Mouse (Mus musculus) stomach, embryonic 15.5 days (tissue): Measurements from ENCODE around the gene Evx1. TPM values are rescaled to one million over a fixed set of nuclear protein-coding genes. Genes with fewer than 3 reads are reported as not detected.
"Not testable (repeated sequence)": the region's sequence is repeated elsewhere in the genome, so short reads cannot be mapped to it uniquely, and the experiment has no call there.

ENCODE experiments used
- ATAC-seq: fragments of 200-750 bp; cut with Nextera tagmentation; 2 replicates; pipeline ENCODE4 v1.8.0; 2017; ENCODE audit warnings: low read depth, moderate number of reproducible peaks, moderate TSS enrichment; ENCODE audit not compliant: insufficient read depth, low FRiP score
- H3K27ac ChIP-seq: fragments of 300-500 bp; sonication (generic); 2 replicates; pipeline ENCODE4 v1.5.1; 2015; ENCODE audit warnings: mild to moderate bottlenecking, inconsistent platforms
- H3K27me3 ChIP-seq: fragments of 300-500 bp; sonication (generic); replicated peaks from 2 replicates; pipeline ENCODE4 v1.6.1; 2015; ENCODE audit warnings: inconsistent platforms
- H3K36me3 ChIP-seq: fragments of 300-500 bp; sonication (generic); 2 replicates; pipeline ENCODE4 v1.6.1; 2015; ENCODE audit warnings: inconsistent platforms
- H3K4me1 ChIP-seq: fragments of 300-500 bp; sonication (generic); 2 replicates; pipeline ENCODE4 v1.6.1; 2015; ENCODE audit warnings: inconsistent platforms
- H3K4me2 ChIP-seq: fragments of 300-500 bp; sonication (generic); 2 replicates; pipeline ENCODE4 v1.6.1; 2015; ENCODE audit warnings: mild to moderate bottlenecking, inconsistent platforms
- H3K4me3 ChIP-seq: fragments of 300-500 bp; sonication (generic); replicated peaks from 2 replicates; pipeline ENCODE4 v1.5.1; 2015; ENCODE audit warnings: inconsistent platforms
- H3K9ac ChIP-seq: fragments of 300-500 bp; sonication (generic); 2 replicates; pipeline ENCODE4 v1.6.1; 2015; ENCODE audit warnings: inconsistent platforms
- H3K9me3 ChIP-seq: fragments of 300-500 bp; sonication (generic); 2 replicates; pipeline ENCODE4 v1.6.1; 2016; ENCODE audit warnings: inconsistent platforms
- WGBS: fragments of 180-500 bp; shearing (Covaris S2); methylation state at CpG from one replicate; pipeline ENCODE4 v1.1.7; 2015; 5-methylcytosine and 5-hydroxymethylcytosine counted together
- polyA plus RNA-seq: library from polyadenylated mRNA; unstranded; fragments of >200 nt; fragmentation: Nextera tagmentation; extraction: Ambion mirVana; gene quantifications from 2 replicates; pipeline ENCODE4 v1.2.1, GENCODE M21; 2015

Evx1 gene
- polyA plus RNA-seq, 1 experiment from 2014 or later, result not detected

- ATAC-seq, result 0 out of 2 replicates have a peak, but pooled peaks have one; percentile 27
These were observed 3.3 kb downstream of the Evx1 start for GRCm38 (mm10) chr6:52316413-52317184.

DNA sequence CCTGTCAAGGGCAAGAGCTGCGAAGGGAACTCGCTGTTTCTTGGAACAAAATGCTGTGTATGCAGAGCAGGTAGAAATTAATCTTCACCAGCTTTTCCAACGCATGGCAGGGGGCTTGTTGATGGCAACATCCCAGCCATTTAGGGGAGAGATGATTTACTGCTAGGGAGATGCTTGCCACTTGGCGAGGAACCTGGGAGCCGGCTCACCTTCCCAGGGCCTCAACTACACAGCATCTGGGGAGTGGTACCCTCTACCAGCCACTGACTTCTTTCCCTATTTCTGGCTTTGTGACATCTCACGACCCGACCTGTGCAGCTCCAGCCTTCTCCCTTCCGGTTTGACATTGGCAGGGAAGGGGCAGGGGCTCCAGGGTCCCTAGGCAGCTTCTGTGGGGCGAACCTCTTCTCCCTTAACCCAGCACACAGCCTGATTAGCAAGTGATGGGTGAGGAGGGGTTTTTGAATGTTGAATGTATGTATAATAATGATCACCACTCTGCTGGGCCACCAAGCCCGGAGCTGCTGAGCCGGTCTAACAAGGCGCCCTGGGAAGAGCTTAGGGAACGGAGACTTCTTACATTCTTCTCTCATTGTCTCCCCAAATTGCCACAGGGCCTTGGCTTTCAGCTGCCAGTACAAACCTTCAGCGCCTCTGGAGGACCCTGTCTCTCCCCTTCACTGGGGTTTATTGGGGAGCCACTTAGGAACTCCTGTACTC is 4.3 kb downstream of the Evx1 start:
- WGBS, result 35% methylated on average over 14 of the region's 14 CpGs
- ATAC-seq, result no peak
- Histone ChIP-seq H3K4me1 (peaks cover 23% of the 10 kb centered on the region), H3K27me3 (peaks cover 94% of the 10 kb centered on the region), H3K9me3 (no peaks in the 10 kb centered on the region), H3K4me2 (no peak overlapping the region; the same call in 1 of the 2 replicates), H3K9ac (no peak overlapping the region), H3K36me3 (no peaks in the 10 kb centered on the region), H3K27ac (no peak overlapping the region), H3K4me3 (no peak overlapping the region)

More at GRCm38 (mm10) chr6:52316413-52317184, 3.3 kb downstream of the Evx1 start:
- H3K36me3 ChIP-seq, result no peaks in the 10 kb centered on the region
- 6% methylated on average over 64 of the region's 81 CpGs for WGBS
- peaks cover 93% of the 10 kb centered on the region for H3K27me3 ChIP-seq
- no peak overlapping the region for H3K9ac ChIP-seq
- peaks cover 23% of the 10 kb centered on the region for H3K4me1 ChIP-seq
- no peak overlapping the region for H3K27ac ChIP-seq
- peak overlapping the region; percentile 28 for H3K4me3 ChIP-seq
- H3K9me3 ChIP-seq, result no peaks in the 10 kb centered on the region
- peak overlapping the region; percentile 64 for H3K4me2 ChIP-seq

DNA sequence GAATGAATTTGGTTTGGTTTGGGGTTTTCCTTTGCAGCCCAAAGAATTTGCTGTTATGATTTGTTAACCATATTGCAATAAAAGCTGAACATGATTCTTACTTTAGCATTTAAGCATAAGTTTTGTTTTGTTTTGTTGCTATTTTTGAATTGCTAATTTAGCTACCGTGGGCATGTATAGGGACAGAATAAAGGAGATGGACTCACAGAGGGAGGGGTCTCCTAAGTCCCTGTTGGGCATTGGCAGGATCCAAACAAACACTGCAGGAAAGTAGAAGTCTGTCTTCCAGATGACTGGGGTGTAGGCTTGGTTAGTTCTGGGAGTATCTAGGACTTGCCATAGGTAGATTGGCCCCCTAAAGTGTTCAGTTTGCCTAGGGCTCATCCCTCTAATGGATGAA is 5.0 kb downstream of the Evx1 start:
- Histone ChIP-seq H3K4me3 (no peak overlapping the region), H3K9me3 (no peaks in the 10 kb centered on the region), H3K36me3 (no peaks in the 10 kb centered on the region), H3K4me1 (peaks cover 21% of the 10 kb centered on the region), H3K9ac (no peak overlapping the region), H3K27ac (no peak overlapping the region), H3K4me2 (no peak overlapping the region), H3K27me3 (peaks cover 98% of the 10 kb centered on the region)
- no peak for ATAC-seq
- WGBS, result 40% methylated on average over 1 of the region's 1 CpGs

GRCm38 (mm10) chr6:52319956-52320690 is 6.8 kb downstream of the Evx1 start:
- no peak overlapping the region for H3K9ac ChIP-seq
- no peak for ATAC-seq
- H3K4me1 ChIP-seq, result peaks cover 14% of the 10 kb centered on the region
- no peak overlapping the region for H3K27ac ChIP-seq
- no peaks in the 10 kb centered on the region for H3K36me3 ChIP-seq
- no peak overlapping the region for H3K4me2 ChIP-seq
- H3K27me3 ChIP-seq, result peaks cover 96% of the 10 kb centered on the region
- 5% methylated on average over 17 of the region's 17 CpGs for WGBS
- no peaks in the 10 kb centered on the region for H3K9me3 ChIP-seq
- no peak overlapping the region for H3K4me3 ChIP-seq

DNA sequence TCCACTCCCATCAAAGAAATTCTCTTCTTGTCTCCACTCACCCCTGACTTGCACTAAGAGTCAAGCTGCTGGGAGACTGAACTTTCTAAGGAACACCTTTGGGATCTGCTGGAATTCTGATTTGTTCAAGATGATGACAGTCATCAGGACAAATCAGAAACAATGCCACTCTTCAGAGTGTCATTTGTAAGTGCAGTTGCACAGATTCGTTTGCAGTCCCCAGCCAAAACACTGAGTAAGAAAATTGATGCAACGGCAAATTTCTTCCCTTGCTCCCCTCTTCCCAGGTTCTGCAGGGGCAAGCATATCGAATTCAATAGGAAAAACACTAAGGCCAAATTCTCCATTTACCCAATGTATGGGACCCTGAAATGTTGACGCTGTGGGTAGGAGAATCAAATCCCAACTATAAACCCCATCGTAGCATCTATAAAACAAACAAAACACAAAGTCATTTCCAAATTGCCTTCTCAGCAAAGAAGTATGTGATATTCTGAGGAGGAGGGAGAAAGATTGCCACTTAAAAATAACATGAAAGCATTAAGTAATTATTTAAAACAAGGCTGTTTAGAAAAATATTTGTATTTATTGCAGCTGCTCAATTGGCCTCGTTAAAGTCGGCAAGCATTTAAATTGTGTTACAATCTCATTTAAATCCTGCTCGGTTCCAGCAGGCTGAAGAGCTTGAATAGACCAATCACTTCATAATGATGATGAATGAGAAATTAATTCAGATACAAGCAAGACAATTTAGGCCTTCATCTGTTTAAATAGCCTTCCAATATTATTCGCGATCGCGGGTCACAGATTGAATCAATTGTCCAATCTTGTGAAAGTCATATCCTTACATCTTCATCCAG is 7.9 kb downstream of the Evx1 start:
- Histone ChIP-seq H3K4me1 (peaks cover 11% of the 10 kb centered on the region), H3K9me3 (no peaks in the 10 kb centered on the region), H3K27ac (no peak overlapping the region), H3K4me2 (no peak overlapping the region), H3K36me3 (no peaks in the 10 kb centered on the region), H3K9ac (no peak overlapping the region), H3K4me3 (no peak overlapping the region), H3K27me3 (peaks cover 85% of the 10 kb centered on the region)
- ATAC-seq, result no peak
- 7% methylated on average over 12 of the region's 12 CpGs for WGBS

- Histone ChIP-seq H3K4me1 (peaks cover 4% of the 10 kb centered on the region), H3K4me3 (no peak overlapping the region), H3K4me2 (no peak overlapping the region), H3K9ac (no peak overlapping the region), H3K27ac (no peak overlapping the region), H3K27me3 (peaks cover 78% of the 10 kb centered on the region), H3K9me3 (no peaks in the 10 kb centered on the region), H3K36me3 (no peaks in the 10 kb centered on the region)
- no peak for ATAC-seq
- 1% methylated on average over 21 of the region's 21 CpGs for WGBS
These were observed 8.6 kb downstream of the Evx1 start for GRCm38 (mm10) chr6:52321826-52322315.

DNA sequence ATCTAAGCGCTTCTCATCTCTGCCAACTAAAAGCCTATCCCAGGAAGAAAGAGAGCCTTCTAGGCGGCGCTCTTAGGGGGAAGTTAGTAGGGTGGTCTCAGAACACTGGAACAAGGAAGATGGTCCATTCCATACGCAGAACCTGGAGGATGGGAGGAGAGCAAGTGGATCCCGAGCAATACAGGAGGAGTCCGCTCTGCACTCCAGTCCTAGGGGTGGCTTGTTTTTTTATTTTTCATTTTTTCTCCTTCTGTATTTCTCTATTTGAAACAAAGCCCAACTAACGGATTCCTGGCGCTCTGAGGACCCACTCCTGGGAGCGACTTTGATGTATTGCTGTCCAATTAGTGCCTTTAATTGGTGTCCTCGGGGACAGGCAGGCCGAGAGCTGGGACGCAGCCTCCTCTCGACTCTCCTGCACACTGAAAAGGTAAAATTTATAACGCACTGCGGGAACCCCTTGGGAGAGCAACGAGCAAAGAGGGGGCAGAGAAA is 9.5 kb downstream of the Evx1 start:
- Histone ChIP-seq H3K4me3 (no peak overlapping the region), H3K4me1 (no peaks in the 10 kb centered on the region), H3K27ac (no peak overlapping the region), H3K27me3 (peaks cover 69% of the 10 kb centered on the region), H3K9me3 (no peaks in the 10 kb centered on the region), H3K36me3 (no peaks in the 10 kb centered on the region), H3K9ac (no peak overlapping the region), H3K4me2 (no peak overlapping the region)
- 7% methylated on average over 16 of the region's 16 CpGs for WGBS
- no peak for ATAC-seq

DNA sequence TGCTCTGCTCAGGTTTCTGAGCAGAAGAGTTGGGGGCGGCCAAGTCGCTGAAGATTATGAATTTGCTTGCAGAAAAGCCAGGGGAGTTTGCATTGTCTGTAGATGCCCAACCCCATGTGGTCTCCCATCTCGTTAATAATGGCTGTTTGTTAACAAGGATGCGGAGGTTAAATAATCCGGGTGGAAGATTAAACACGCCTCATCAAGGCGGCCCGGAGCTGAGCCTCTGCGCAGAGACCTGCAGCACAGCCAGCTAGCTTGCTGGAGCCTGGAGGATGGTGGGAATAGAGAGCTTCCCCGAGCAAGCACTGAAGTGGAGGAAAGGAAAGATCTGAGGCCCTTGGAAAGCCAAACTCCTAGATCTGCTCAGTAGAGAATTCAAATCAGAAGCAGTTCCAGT is 10.0 kb downstream of the Evx1 start:
- H3K4me1 ChIP-seq, result no peaks in the 10 kb centered on the region
- H3K4me3 ChIP-seq, result no peak overlapping the region
- no peak overlapping the region for H3K4me2 ChIP-seq
- H3K27ac ChIP-seq, result no peak overlapping the region
- H3K9me3 ChIP-seq, result no peaks in the 10 kb centered on the region
- ATAC-seq, result no peak
- H3K9ac ChIP-seq, result no peak overlapping the region
- WGBS, result 6% methylated on average over 10 of the region's 10 CpGs
- H3K36me3 ChIP-seq, result no peaks in the 10 kb centered on the region
- H3K27me3 ChIP-seq, result peaks cover 64% of the 10 kb centered on the region

GRCm38 (mm10) chr6:52324061-52324460 is 10.8 kb downstream of the Evx1 start:
- no peak overlapping the region for H3K4me2 ChIP-seq
- WGBS, result 62% methylated on average over 3 of the region's 3 CpGs
- no peak overlapping the region for H3K27ac ChIP-seq
- H3K4me3 ChIP-seq, result no peak overlapping the region
- H3K27me3 ChIP-seq, result peaks cover 56% of the 10 kb centered on the region
- H3K9me3 ChIP-seq, result no peaks in the 10 kb centered on the region
- H3K36me3 ChIP-seq, result no peaks in the 10 kb centered on the region
- H3K4me1 ChIP-seq, result no peaks in the 10 kb centered on the region
- H3K9ac ChIP-seq, result no peak overlapping the region
- no peak for ATAC-seq

GRCm38 (mm10) chr6:52346816-52347215 is 33.5 kb downstream of the Evx1 start:
- not testable (repeated sequence) for H3K4me1 ChIP-seq, H3K36me3 ChIP-seq, H3K27me3 ChIP-seq, H3K9me3 ChIP-seq, H3K4me2 ChIP-seq, H3K27ac ChIP-seq, H3K9ac ChIP-seq, ATAC-seq, H3K4me3 ChIP-seq
- WGBS, result 91% methylated on average over 16 of the region's 16 CpGs

- Histone ChIP-seq H3K9me3 (no peaks in the 10 kb centered on the region), H3K4me2 (no peak overlapping the region), H3K27ac (no peak overlapping the region), H3K4me1 (no peaks in the 10 kb centered on the region), H3K27me3 (no peaks in the 10 kb centered on the region), H3K9ac (no peak overlapping the region), H3K4me3 (no peak overlapping the region), H3K36me3 (no peaks in the 10 kb centered on the region)
- ATAC-seq, result no peak
- 87% methylated on average over 2 of the region's 2 CpGs for WGBS
These were observed 52.7 kb downstream of the Evx1 start for GRCm38 (mm10) chr6:52366021-52366420.
